Mouse (Mus musculus): ENCODE data around the gene Trim67. TPM values are rescaled to one million over a fixed set of nuclear protein-coding genes. Genes with fewer than 3 reads are reported as not detected.
A peak's percentile ranks its signal among the peaks of the same experiment; 100 is the strongest.

Trim67 gene
- polyA plus RNA-seq, 1 experiment, result not detected

DNA sequence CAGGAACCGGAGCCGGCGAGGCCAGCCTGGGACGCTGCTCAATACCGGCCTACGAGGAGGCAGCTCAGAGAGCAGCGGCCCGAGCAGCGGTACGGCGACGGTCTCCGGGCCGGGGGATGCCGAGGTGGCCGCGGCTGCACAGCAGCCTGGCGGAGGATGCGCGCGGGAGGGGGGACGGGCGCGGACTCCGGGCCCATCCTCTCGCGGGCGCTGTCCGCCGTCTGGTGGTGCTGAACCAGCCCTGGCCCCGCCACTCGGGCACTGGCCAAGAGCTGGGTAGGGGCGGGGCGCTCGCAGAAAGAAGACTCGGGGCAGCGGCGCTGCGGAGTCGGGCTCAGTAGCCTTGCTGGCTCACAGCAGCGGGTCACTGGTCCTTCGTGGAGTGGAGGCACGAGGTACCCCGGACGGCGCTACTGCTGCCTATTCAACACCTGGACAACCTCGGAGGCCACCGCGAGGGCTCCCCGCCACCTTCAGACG lies 320 bp downstream of the Trim67 start:
- TF ChIP-seq CTCF (IDR thresholded peaks at IDR 0.05; ENCODE audit: extremely low read depth, insufficient read depth, insufficient read length, insufficient replicate concordance) (no peak), POLR2A (IDR thresholded peaks at IDR 0.05; ENCODE audit: low read depth, low read length) (no peak)
- peak overlapping the region; percentile 29; the same call in 1 of the 2 replicates for H3K4me3 ChIP-seq (ENCODE audit: extremely low read depth, insufficient read depth, insufficient read length)
- WGBS, result under 1% methylated on average over 51 of the region's 51 CpGs
- peaks cover 23% of the 10 kb centered on the region for H3K27me3 ChIP-seq (ENCODE audit: control insufficient read depth, insufficient read depth, low read length)
- peak; percentile 8 to 68 for DNase-seq (ENCODE audit: low read depth in 1 of 2, low spot score in 2 of 2)
- no peaks in the 10 kb centered on the region for H3K36me3 ChIP-seq (ENCODE audit: control insufficient read depth, insufficient read depth, low read length)
- H3K4me1 ChIP-seq (ENCODE audit: control insufficient read depth, insufficient read depth, insufficient read length), result peaks cover 16% of the 10 kb centered on the region
- no peak overlapping the region for H3K27ac ChIP-seq (ENCODE audit: insufficient read depth, low read length)

DNA sequence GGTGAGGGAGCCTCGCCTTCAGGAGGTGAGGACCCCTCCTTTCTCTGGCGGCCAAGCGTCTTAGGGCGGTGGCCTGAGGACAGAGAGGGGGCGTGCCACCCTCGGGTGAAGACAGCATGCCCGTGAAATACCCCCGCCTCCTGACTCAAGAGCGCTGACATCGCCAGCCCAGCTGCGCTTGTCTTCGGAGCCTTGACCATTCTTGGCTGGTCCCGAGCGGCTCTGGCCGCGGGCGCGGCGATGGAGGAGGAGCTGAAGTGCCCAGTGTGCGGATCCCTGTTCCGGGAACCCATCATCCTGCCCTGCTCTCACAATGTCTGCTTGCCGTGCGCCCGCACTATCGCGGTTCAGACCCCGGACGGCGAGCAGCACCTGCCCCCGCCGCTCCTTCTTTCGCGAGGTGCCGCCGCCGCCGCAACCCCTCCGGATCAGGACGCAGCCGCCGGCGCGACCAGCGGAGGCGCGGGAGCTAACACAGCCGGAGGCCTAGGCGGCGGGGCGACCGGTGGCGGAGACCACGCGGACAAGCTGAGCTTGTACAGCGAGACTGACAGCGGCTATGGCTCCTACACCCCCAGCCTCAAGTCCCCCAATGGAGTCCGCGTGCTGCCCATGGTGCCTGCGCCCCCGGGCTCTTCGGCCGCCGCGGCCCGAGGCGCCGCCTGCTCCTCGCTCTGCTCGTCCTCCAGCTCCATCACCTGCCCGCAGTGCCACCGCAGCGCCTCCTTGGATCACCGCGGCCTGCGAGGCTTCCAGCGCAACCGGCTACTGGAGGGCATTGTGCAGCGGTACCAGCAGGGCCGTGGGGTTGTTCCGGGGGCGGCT lies 981 bp downstream of the Trim67 start:
- Histone ChIP-seq H3K4me3 (ENCODE audit: extremely low read depth, insufficient read depth, insufficient read length) (no peak overlapping the region), H3K4me1 (ENCODE audit: control insufficient read depth, insufficient read depth, insufficient read length) (peaks cover 16% of the 10 kb centered on the region), H3K36me3 (ENCODE audit: control insufficient read depth, insufficient read depth, low read length) (no peaks in the 10 kb centered on the region), H3K27ac (ENCODE audit: insufficient read depth, low read length) (no peak overlapping the region), H3K27me3 (ENCODE audit: control insufficient read depth, insufficient read depth, low read length) (peaks cover 23% of the 10 kb centered on the region)
- TF ChIP-seq CTCF (IDR thresholded peaks at IDR 0.05; ENCODE audit: extremely low read depth, insufficient read depth, insufficient read length, insufficient replicate concordance) (no peak), POLR2A (IDR thresholded peaks at IDR 0.05; ENCODE audit: low read depth, low read length) (no peak)
- DNase-seq (ENCODE audit: low read depth in 1 of 2, low spot score in 2 of 2), result no peak
- WGBS, result 5% methylated on average over 81 of the region's 81 CpGs

DNA sequence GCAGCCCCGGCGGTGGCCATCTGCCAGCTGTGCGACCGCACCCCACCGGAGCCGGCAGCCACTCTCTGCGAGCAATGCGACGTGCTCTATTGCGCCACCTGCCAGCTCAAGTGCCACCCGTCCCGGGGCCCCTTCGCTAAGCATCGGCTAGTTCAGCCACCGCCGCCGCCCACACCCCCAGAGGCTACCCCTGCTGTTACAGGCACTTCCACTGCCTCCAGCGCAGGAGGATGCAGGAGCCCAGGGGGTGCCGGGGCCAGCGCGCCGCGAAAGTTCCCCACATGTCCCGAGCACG lies 1.5 kb downstream of the Trim67 start:
- peak in 1 of 2 experiments; percentile 28 for DNase-seq (ENCODE audit: low read depth in 1 of 2, low spot score in 2 of 2)
- H3K36me3 ChIP-seq (ENCODE audit: control insufficient read depth, insufficient read depth, low read length), result no peaks in the 10 kb centered on the region
- H3K27me3 ChIP-seq (ENCODE audit: control insufficient read depth, insufficient read depth, low read length), result peaks cover 23% of the 10 kb centered on the region
- no peak overlapping the region for H3K27ac ChIP-seq (ENCODE audit: insufficient read depth, low read length)
- 1% methylated on average over 25 of the region's 25 CpGs for WGBS
- TF ChIP-seq POLR2A (IDR thresholded peaks at IDR 0.05; ENCODE audit: low read depth, low read length) (no peak), CTCF (IDR thresholded peaks at IDR 0.05; ENCODE audit: extremely low read depth, insufficient read depth, insufficient read length, insufficient replicate concordance) (no peak)
- peaks cover 16% of the 10 kb centered on the region for H3K4me1 ChIP-seq (ENCODE audit: control insufficient read depth, insufficient read depth, insufficient read length)
- H3K4me3 ChIP-seq (ENCODE audit: extremely low read depth, insufficient read depth, insufficient read length), result no peak overlapping the region

DNA sequence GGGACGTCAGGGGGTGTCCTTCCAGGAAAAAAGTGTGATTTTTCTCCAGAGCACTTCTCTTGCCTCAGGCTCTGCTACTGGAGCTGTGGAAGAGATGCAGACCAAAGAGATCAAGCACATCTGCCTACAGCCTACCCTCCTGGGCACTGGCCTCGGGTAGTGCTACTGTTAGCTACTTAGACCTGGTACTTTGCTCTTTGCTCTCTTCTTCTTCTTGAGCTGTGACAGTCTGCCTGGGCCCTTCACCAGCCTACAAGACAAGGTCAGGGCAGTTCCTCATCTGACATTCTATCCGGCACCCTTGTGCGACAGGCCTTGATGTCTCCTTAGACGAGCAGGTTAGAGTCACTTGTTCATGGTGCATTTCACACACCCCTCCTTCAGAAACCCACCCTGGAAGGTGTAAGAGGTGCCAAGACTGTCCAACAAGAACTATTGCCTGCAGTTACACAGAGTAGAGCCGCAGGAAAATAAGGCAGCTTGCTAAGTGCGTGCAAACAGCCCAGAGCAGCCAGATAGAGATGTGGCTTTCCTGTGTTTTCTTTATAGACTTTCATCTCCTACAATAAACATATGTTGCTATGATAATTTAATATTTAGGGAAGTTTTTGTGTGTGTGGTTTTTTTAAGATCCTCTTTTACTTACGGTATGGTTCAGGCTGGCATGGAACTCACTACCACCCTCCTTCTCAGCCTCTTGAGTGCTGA lies 3.0 kb downstream of the Trim67 start:
- no peak for DNase-seq (ENCODE audit: low read depth in 1 of 2, low spot score in 2 of 2)
- H3K27me3 ChIP-seq (ENCODE audit: control insufficient read depth, insufficient read depth, low read length), result peaks cover 23% of the 10 kb centered on the region
- no peaks in the 10 kb centered on the region for H3K36me3 ChIP-seq (ENCODE audit: control insufficient read depth, insufficient read depth, low read length)
- WGBS, result 46% methylated on average over 8 of the region's 8 CpGs
- peaks cover 16% of the 10 kb centered on the region for H3K4me1 ChIP-seq (ENCODE audit: control insufficient read depth, insufficient read depth, insufficient read length)
- TF ChIP-seq CTCF (IDR thresholded peaks at IDR 0.05; ENCODE audit: extremely low read depth, insufficient read depth, insufficient read length, insufficient replicate concordance), result no peak
- no peak for TF ChIP-seq POLR2A (IDR thresholded peaks at IDR 0.05; ENCODE audit: low read depth, low read length)
- no peak overlapping the region for H3K4me3 ChIP-seq (ENCODE audit: extremely low read depth, insufficient read depth, insufficient read length)
- H3K27ac ChIP-seq (ENCODE audit: insufficient read depth, low read length), result no peak overlapping the region

DNA sequence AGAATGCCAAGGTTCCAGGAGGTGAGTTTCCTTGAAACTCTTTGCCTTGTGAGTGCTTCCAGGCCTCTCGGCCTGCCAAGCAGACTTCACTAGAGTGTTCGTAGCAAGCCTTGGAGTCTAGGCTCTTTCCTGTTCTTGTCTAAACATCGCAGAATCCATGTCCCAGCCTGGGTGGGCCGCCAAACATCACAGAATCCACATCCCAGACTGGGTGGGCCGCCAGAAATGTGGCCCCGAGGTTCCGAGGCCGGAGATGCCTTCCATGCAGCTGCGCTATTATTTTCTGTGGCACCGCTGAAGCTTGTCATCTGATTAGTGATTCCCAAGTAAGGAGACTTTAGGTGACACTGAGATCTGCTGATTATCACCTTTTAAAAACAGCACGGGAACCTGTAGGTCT lies 7.7 kb downstream of the Trim67 start:
- H3K4me1 ChIP-seq (ENCODE audit: control insufficient read depth, insufficient read depth, insufficient read length), result no peaks in the 10 kb centered on the region
- TF ChIP-seq CTCF (IDR thresholded peaks at IDR 0.05; ENCODE audit: extremely low read depth, insufficient read depth, insufficient read length, insufficient replicate concordance), result no peak
- no peak for TF ChIP-seq POLR2A (IDR thresholded peaks at IDR 0.05; ENCODE audit: low read depth, low read length)
- no peaks in the 10 kb centered on the region for H3K36me3 ChIP-seq (ENCODE audit: control insufficient read depth, insufficient read depth, low read length)
- no peak overlapping the region for H3K27ac ChIP-seq (ENCODE audit: insufficient read depth, low read length)
- no peak overlapping the region for H3K4me3 ChIP-seq (ENCODE audit: extremely low read depth, insufficient read depth, insufficient read length)
- DNase-seq (ENCODE audit: low read depth in 1 of 2, low spot score in 2 of 2), result no peak
- H3K27me3 ChIP-seq (ENCODE audit: control insufficient read depth, insufficient read depth, low read length), result no peaks in the 10 kb centered on the region
- WGBS, result 45% methylated on average over 11 of the region's 11 CpGs

DNA sequence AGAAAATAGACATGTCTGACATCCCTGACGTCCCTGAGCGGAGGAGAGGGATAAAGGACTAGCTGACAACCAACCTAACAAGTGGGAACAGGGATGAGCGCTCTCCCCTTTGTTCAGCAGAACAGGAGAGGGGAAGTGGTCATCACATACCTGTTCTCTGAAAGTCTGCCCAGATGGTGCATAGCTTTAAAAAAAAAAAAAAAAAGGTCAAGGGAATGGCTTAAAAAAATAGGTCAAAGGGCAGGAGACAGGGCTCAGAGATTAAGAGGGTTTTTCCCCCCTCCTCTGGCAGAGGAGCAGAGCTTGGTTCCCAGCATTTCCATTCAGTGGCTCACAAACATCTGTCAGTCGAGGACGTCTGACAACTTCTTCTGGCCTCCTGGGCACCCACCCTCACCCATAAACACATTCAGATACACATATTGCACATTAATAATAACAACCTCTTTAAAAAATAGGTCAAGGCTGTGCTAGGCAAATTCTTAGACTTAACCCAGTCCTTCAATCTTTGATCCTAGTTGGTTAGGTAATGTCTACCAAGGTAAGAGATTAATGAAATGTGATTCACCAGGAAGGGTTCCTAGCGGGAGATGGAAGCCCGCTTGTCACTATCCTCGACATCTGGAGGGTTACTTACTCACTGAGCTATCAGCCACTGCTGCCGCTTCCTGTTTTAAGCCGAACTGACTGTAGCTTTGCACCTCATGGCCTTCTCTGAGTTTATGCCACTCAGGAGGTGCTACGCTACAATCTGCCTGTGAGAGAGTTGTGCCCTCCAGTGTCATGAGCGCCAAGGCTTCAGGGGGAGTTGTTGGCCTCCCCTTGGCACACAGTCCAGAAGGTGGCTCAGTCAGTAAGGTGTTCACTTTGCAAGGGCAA lies 11.2 kb downstream of the Trim67 start:
- Histone ChIP-seq H3K27me3 (ENCODE audit: control insufficient read depth, insufficient read depth, low read length) (no peaks in the 10 kb centered on the region), H3K36me3 (ENCODE audit: control insufficient read depth, insufficient read depth, low read length) (no peaks in the 10 kb centered on the region), H3K4me3 (ENCODE audit: extremely low read depth, insufficient read depth, insufficient read length) (no peak overlapping the region), H3K4me1 (ENCODE audit: control insufficient read depth, insufficient read depth, insufficient read length) (no peaks in the 10 kb centered on the region), H3K27ac (ENCODE audit: insufficient read depth, low read length) (no peak overlapping the region)
- TF ChIP-seq POLR2A (IDR thresholded peaks at IDR 0.05; ENCODE audit: low read depth, low read length) (no peak), CTCF (IDR thresholded peaks at IDR 0.05; ENCODE audit: extremely low read depth, insufficient read depth, insufficient read length, insufficient replicate concordance) (no peak)
- WGBS, result 51% methylated on average over 12 of the region's 12 CpGs
- DNase-seq (ENCODE audit: low read depth in 1 of 2, low spot score in 2 of 2), result no peak
